Mouse (Mus musculus) heart, adult 2 months (tissue): ENCODE results near the gene Rnf43. TPM values are rescaled to one million over a fixed set of nuclear protein-coding genes. Genes with fewer than 3 reads are reported as not detected.

Source experiments
- DNase-seq, 2 experiments: peaks; one replicate each; pipeline ENCODE4 v3.0.0; 2021
- H3K27ac ChIP-seq: fragments of 200-600 bp; 2 replicates; pipeline ENCODE4 v1.8.1; 2022
- H3K27me3 ChIP-seq: fragments of 200-500 bp; 2 replicates; pipeline ENCODE4 v1.6.1; 2012; ENCODE audit warnings: mild to moderate bottlenecking, low read length, inconsistent platforms, mixed read lengths; ENCODE audit not compliant: control insufficient read depth, insufficient read depth
- H3K36me3 ChIP-seq: fragments of 200-500 bp; 2 replicates; pipeline ENCODE4 v1.6.1; 2012; ENCODE audit warnings: low read length, inconsistent platforms; ENCODE audit not compliant: control insufficient read depth, insufficient read depth
- H3K4me1 ChIP-seq: fragments of 200-500 bp; 2 replicates; pipeline ENCODE4 v1.6.1; 2011; ENCODE audit warnings: low read length; ENCODE audit not compliant: control insufficient read depth, insufficient read depth
- H3K4me3 ChIP-seq: fragments of 200-600 bp; 2 replicates; pipeline ENCODE4 v1.8.1; 2022
- H3K79me2 ChIP-seq: fragments of 200-500 bp; replicated peaks from 2 replicates; pipeline ENCODE4 v1.6.1; 2012; ENCODE audit warnings: mild to moderate bottlenecking, inconsistent platforms, low read length, moderate library complexity, mixed read lengths; ENCODE audit not compliant: control insufficient read depth, insufficient read depth
- H3K9ac ChIP-seq: fragments of 200-500 bp; 2 replicates; pipeline ENCODE4 v1.6.1; 2012; ENCODE audit warnings: low read depth, mild to moderate bottlenecking, control low read depth, inconsistent platforms, low read length, mixed read lengths
- CTCF ChIP-seq: fragments of 200-600 bp; IDR thresholded peaks from 2 replicates; pipeline ENCODE4 v1.8.1; 2022; ENCODE audit warnings: antibody characterized with exemption, mild to moderate bottlenecking, moderate library complexity
- EP300 ChIP-seq: fragments of 200-500 bp; IDR thresholded peaks from 2 replicates; pipeline ENCODE4 v1.6.1; 2011; ENCODE audit warnings: low read depth, low read length, control low read depth; ENCODE audit not compliant: insufficient read depth
- POLR2A ChIP-seq: fragments of 200-500 bp; IDR thresholded peaks from 2 replicates; pipeline ENCODE4 v1.6.1; 2011; ENCODE audit warnings: mild to moderate bottlenecking, low read depth, low read length, control low read depth; ENCODE audit not compliant: insufficient read depth
- WGBS: fragments of 180-500 bp; shearing (Covaris S2); methylation state at CpG from one replicate; pipeline ENCODE4 v1.1.7; 2018; 5-methylcytosine and 5-hydroxymethylcytosine counted together
- intact Hi-C: fragments of 180-260 bp; cut with DNase I; formaldehyde crosslinking; loops from one replicate; pipeline ENCODE4 v1.15.1; 2025
- polyA plus RNA-seq: library from polyadenylated mRNA; depleted of rRNA; stranded (reverse); fragments of >200 nt; gene quantifications from 2 replicates; pipeline ENCODE4 v1.2.3, GENCODE M21; 2012
- total RNA-seq, 2 experiments: library from RNA; stranded (reverse); gene quantifications; 2 replicates each; pipeline ENCODE4 v1.2.3; 2021

Gene Rnf43
- total and polyA plus RNA-seq, 3 experiments, result 0.31 to 0.45 (median 0.42) TPM

- Histone ChIP-seq H3K4me3 (no peak overlapping the region), H3K27me3 (no peaks in the 10 kb centered on the region), H3K9ac (no peak overlapping the region), H3K4me1 (no peaks in the 10 kb centered on the region), H3K27ac (no peak overlapping the region), H3K36me3 (no peaks in the 10 kb centered on the region), H3K79me2 (no peaks in the 10 kb centered on the region)
- TF ChIP-seq POLR2A (no peak), CTCF (no peak), EP300 (no peak)
- 56% methylated on average over 7 of the region's 7 CpGs for WGBS
- DNase-seq, result no peak
- intact Hi-C loops, result no loop called here
These were observed 3.3 kb upstream of the Rnf43 start for GRCm38 (mm10) chr11:87659216-87659615.

- H3K27ac ChIP-seq, result no peak overlapping the region
- intact Hi-C loops, result loop anchor here (1.0 kb wide), 2 partner anchors 108 to 154 kb away; no protein-coding TSS in a partner anchor
- no peaks in the 10 kb centered on the region for H3K36me3 ChIP-seq
- H3K4me1 ChIP-seq, result no peaks in the 10 kb centered on the region
- DNase-seq, result no peak
- no peaks in the 10 kb centered on the region for H3K27me3 ChIP-seq
- WGBS, result 21% methylated on average over 14 of the region's 14 CpGs
- H3K9ac ChIP-seq, result peak overlapping the region; percentile 12; the same call in 1 of the 2 replicates
- TF ChIP-seq CTCF (no peak), POLR2A (no peak), EP300 (no peak)
- H3K4me3 ChIP-seq, result peak overlapping the region; percentile 45
- H3K79me2 ChIP-seq, result no peaks in the 10 kb centered on the region
These were observed 300 bp downstream of the Rnf43 start for GRCm38 (mm10) chr11:87662822-87663221.

GRCm38 (mm10) chr11:87663948-87664347, 1.4 kb downstream of the Rnf43 start:
- H3K4me1 ChIP-seq, result no peaks in the 10 kb centered on the region
- WGBS, result 82% methylated on average over 6 of the region's 6 CpGs
- no peak overlapping the region for H3K4me3 ChIP-seq
- TF ChIP-seq POLR2A (no peak), CTCF (no peak), EP300 (no peak)
- H3K36me3 ChIP-seq, result no peaks in the 10 kb centered on the region
- intact Hi-C loops, result no loop called here
- no peak for DNase-seq
- H3K79me2 ChIP-seq, result no peaks in the 10 kb centered on the region
- no peak overlapping the region for H3K9ac ChIP-seq
- no peaks in the 10 kb centered on the region for H3K27me3 ChIP-seq
- no peak overlapping the region for H3K27ac ChIP-seq

- Histone ChIP-seq H3K4me1 (no peaks in the 10 kb centered on the region), H3K27me3 (no peaks in the 10 kb centered on the region), H3K4me3 (no peak overlapping the region), H3K9ac (no peak overlapping the region), H3K79me2 (no peaks in the 10 kb centered on the region), H3K27ac (no peak overlapping the region), H3K36me3 (no peaks in the 10 kb centered on the region)
- no peak for DNase-seq
- no peak for TF ChIP-seq CTCF
- no peak for TF ChIP-seq EP300
- no peak for TF ChIP-seq POLR2A
- 85% methylated on average over 12 of the region's 12 CpGs for whole genome bisulfite sequencing
- intact Hi-C loops, result no loop called here
These were observed 2.0 kb downstream of the Rnf43 start for GRCm38 (mm10) chr11:87664521-87664920.

- no peak for TF ChIP-seq EP300
- TF ChIP-seq CTCF, result no peak
- TF ChIP-seq POLR2A, result no peak
- intact Hi-C loops, result no loop called here
- H3K27ac ChIP-seq, result no peak overlapping the region
- H3K4me1 ChIP-seq, result no peaks in the 10 kb centered on the region
- no peak overlapping the region for H3K4me3 ChIP-seq
- no peak for DNase-seq
- H3K36me3 ChIP-seq, result no peaks in the 10 kb centered on the region
- WGBS, result 86% methylated on average over 6 of the region's 6 CpGs
- H3K79me2 ChIP-seq, result no peaks in the 10 kb centered on the region
- no peaks in the 10 kb centered on the region for H3K27me3 ChIP-seq
- H3K9ac ChIP-seq, result no peak overlapping the region
These were observed 2.7 kb downstream of the Rnf43 start for GRCm38 (mm10) chr11:87665224-87665623.

GRCm38 (mm10) chr11:87665658-87666057, 3.1 kb downstream of the Rnf43 start:
- Histone ChIP-seq H3K27ac (no peak overlapping the region), H3K79me2 (no peaks in the 10 kb centered on the region), H3K4me1 (no peaks in the 10 kb centered on the region), H3K9ac (no peak overlapping the region), H3K27me3 (no peaks in the 10 kb centered on the region), H3K36me3 (no peaks in the 10 kb centered on the region), H3K4me3 (no peak overlapping the region)
- WGBS, result 77% methylated on average over 2 of the region's 2 CpGs
- intact Hi-C loops, result no loop called here
- no peak for DNase-seq
- TF ChIP-seq CTCF, result no peak
- no peak for TF ChIP-seq POLR2A
- no peak for TF ChIP-seq EP300
